Mouse (Mus musculus) G1E-ER4 (cell line): ENCODE data around the gene Gm20388. TPM values are rescaled to one million over a fixed set of nuclear protein-coding genes. Genes with fewer than 3 reads are reported as not detected.
A peak's percentile ranks its signal among the peaks of the same experiment; 100 is the strongest.

Experiments used
- GATA1 ChIP-seq: IDR thresholded peaks from one replicate; pipeline ENCODE4 v1.8.0; 2012; ENCODE audit warnings: low read length, inconsistent platforms
- polyA plus RNA-seq: library from polyadenylated mRNA; stranded (reverse); fragments of >175 nt; gene quantifications from 2 replicates; pipeline ENCODE4 v1.2.3, GENCODE M21; 2012

Gene Gm20388
- polyA plus RNA-seq, 1 experiment, result not detected

GRCm38 (mm10) chr8:122270555-122270954 is 2359.9 kb downstream of the Gm20388 start:
- TF ChIP-seq GATA1, result no peak

GRCm38 (mm10) chr8:122273152-122273551 is 2362.5 kb downstream of the Gm20388 start:
- no peak for TF ChIP-seq GATA1

GRCm38 (mm10) chr8:122273826-122274225 is 2363.2 kb downstream of the Gm20388 start:
- no peak for TF ChIP-seq GATA1

- TF ChIP-seq GATA1, result no peak
These were observed 2364.2 kb downstream of the Gm20388 start for GRCm38 (mm10) chr8:122274651-122275391.

- no peak for TF ChIP-seq GATA1
These were observed 2365.7 kb downstream of the Gm20388 start for GRCm38 (mm10) chr8:122276308-122276707.

GRCm38 (mm10) chr8:122277204-122277995 is 2366.8 kb downstream of the Gm20388 start:
- no peak for TF ChIP-seq GATA1

- no peak for TF ChIP-seq GATA1
These were observed 2369.5 kb downstream of the Gm20388 start for GRCm38 (mm10) chr8:122280156-122280555.

- no peak for TF ChIP-seq GATA1
These were observed 2370.1 kb downstream of the Gm20388 start for GRCm38 (mm10) chr8:122280588-122281316.

- TF ChIP-seq GATA1, result no peak
These were observed 2370.8 kb downstream of the Gm20388 start for GRCm38 (mm10) chr8:122281317-122282034.

GRCm38 (mm10) chr8:122282035-122282358 is 2371.4 kb downstream of the Gm20388 start, which contains the start of gene Zfpm1:
Zfpm1 (plus strand) TSS chr8:122282141.
- TF ChIP-seq GATA1, result no peak

GRCm38 (mm10) chr8:122282501-122283355 is 2372.1 kb downstream of the Gm20388 start:
- TF ChIP-seq GATA1, result no peak

GRCm38 (mm10) chr8:122283356-122284202 is 2372.9 kb downstream of the Gm20388 start:
- no peak for TF ChIP-seq GATA1

GRCm38 (mm10) chr8:122284203-122284658 is 2373.6 kb downstream of the Gm20388 start:
- peak; percentile 62 for TF ChIP-seq GATA1
